Mouse (Mus musculus) subcutaneous adipose tissue, adult 2 months (tissue): ENCODE results near the gene Palm2. TPM values are rescaled to one million over a fixed set of nuclear protein-coding genes. Genes with fewer than 3 reads are reported as not detected.

Experiments
- polyA plus RNA-seq: library from polyadenylated mRNA; depleted of rRNA; stranded (reverse); fragments of >200 nt; gene quantifications from 2 replicates; pipeline ENCODE4 v1.2.3, GENCODE M21; 2012; ENCODE audit warnings: low replicate concordance; rRNA removed

The Palm2 gene
- 0.44 and 0.85 TPM in 2 replicates for polyA plus RNA-seq

DNA sequence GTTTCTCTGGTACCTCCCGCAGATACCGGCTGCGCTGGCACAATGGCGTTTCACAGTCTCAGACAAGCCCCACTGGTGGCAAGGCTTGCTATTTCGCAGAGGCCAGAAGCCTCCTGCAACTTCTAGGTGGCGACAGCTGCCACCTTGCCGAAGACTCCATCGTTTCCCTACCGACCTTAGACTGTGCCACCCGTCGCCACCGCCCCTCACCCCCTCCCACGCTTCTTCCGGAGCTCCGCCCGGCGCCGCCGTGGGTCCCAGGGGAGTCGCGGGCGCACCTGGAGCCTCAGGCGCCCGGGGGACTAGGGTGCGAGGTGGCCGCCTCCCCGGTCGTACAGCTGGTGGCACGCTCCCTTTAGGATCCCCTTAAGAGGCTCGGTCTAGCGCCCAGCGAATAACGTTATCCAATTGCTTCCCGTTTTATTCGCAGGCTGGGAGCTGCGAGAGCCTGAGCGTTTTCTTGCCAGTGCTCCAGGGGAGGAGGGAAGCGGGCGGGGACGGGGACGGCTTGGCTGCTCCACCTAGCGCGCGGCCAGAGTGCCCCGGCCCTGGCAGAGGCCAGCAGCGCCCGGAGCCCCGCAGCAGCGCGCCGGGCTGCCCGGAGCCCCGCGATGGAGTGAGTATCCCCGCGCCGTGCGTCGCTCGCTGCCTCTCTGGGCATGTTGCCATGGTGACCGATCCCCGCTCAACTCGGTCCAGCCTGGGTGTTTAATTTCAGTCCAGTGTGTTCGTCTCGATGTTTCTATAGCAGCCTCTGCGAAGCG, at the start of gene Palm2:
TSS of gene Palm2 (plus strand) at position 307 of the 764 bp plus-strand sequence.

DNA sequence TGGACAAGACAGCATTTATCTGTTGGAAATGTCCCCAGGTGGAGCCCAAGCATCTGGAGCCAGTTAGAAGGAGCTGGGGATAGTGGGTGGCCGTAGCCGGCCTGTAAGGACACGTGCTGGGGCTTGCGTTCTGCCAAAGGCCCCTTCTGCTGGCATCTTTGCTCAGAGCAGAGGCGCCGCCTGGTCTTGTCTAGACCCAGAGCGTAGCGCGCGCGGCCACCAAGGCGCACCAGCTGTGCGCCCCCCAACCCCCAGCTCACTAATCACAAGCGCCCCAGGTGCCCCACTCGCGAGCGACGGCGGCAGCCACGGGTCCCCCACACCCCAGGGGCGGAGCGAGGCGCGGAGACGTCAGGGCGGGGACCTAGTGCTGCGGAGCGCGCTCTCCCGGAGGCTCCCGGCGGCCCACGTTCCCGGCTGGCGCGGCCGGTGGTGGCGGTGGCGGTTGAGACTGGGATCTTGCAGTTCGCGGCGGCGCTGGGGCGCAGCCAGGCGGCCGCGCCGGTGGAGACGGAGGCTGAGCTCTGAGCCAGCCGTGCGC, 133.7 kb downstream of the Palm2 start, which contains the start of gene Pakap:
TSS of gene Pakap (plus strand) at position 514 of the 541 bp plus-strand sequence.

DNA sequence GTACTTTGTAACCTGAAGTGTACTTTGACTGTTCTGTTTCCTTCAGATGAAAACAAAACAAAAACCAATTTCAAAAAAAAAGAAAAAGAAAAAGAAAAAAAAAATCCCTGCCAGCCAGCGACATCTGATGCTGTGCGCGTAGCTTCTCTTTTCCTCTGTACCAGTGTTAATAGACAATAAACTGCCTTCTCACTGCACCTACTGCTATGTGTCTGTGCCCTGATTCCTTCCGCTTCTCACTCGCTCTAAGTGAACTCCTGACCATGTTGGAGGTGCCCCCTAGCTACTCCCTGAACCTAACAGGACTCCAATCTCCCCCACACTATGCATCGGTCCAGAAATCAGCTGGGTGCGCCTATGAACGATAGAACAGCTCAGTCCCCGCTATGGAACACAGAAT, 283.3 kb downstream of the Palm2 start, which contains the start of gene Akap2:
TSS of gene Akap2 (plus strand) at position 304 of the 400 bp plus-strand sequence.

Other genes starting within 250 kb of the Palm2 start
- 3.8 and 9.0 TPM in 2 replicates for gene Ptpn3, start 132.4 kb upstream of the Palm2 start, polyA plus RNA-seq
- gene Pakap, start 133.9 kb downstream of the Palm2 start, polyA plus RNA-seq: 2.8 and 6.4 TPM in 2 replicates